Mouse (Mus musculus) cortical plate, adult 2 months (tissue): Measurements from ENCODE around the gene A930009A15Rik.

ENCODE experiments used
- CTCF ChIP-seq: fragments of 200-500 bp; IDR thresholded peaks from 2 replicates; pipeline ENCODE4 v1.5.1; 2011; ENCODE audit warnings: mild to moderate bottlenecking, control low read depth, low read length; ENCODE audit not compliant: insufficient read depth; ENCODE audit errors: extremely low read depth
- POLR2A ChIP-seq: fragments of 200-500 bp; IDR thresholded peaks from 2 replicates; pipeline ENCODE4 v1.6.1; 2011; ENCODE audit warnings: mild to moderate bottlenecking, low read length, control low read depth; ENCODE audit not compliant: insufficient read depth; ENCODE audit errors: extremely low read depth

- TF ChIP-seq CTCF (no peak), POLR2A (no peak)
Observed at GRCm38 (mm10) chr10:115563961-115564360, 5.8 kb upstream of the A930009A15Rik start.
